Mouse (Mus musculus): ENCODE measurements around the gene Cd69.

Gene Cd69

GRCm38 (mm10) chr6:129275220-129275619 is at the start of gene Cd69:
Cd69 (minus strand) TSS chr6:129275436.
- DNase-seq (ENCODE audit: low read depth), result peak; percentile 94

GRCm38 (mm10) chr6:129319331-129319730 is 44.1 kb upstream of the Cd69 start:
- DNase-seq (ENCODE audit: low read depth), result no peak

- peak; percentile 53 for DNase-seq (ENCODE audit: low read depth)
Observed at GRCm38 (mm10) chr6:129318395-129318794, 43.2 kb upstream of the Cd69 start.

GRCm38 (mm10) chr6:129316463-129316862 is 41.2 kb upstream of the Cd69 start:
- peak; percentile 8 for DNase-seq (ENCODE audit: low read depth)

- DNase-seq (ENCODE audit: low read depth), result peak; percentile 69
Observed at GRCm38 (mm10) chr6:129315698-129316097, 40.5 kb upstream of the Cd69 start.

- no peak for DNase-seq (ENCODE audit: low read depth)
Observed at GRCm38 (mm10) chr6:129314655-129315168, 39.5 kb upstream of the Cd69 start.

- DNase-seq (ENCODE audit: low read depth), result no peak
Observed at GRCm38 (mm10) chr6:129312499-129312898, 37.3 kb upstream of the Cd69 start.

- DNase-seq (ENCODE audit: low read depth), result no peak
Observed at GRCm38 (mm10) chr6:129304180-129304579, 28.9 kb upstream of the Cd69 start.

GRCm38 (mm10) chr6:129288708-129289107 is 13.5 kb upstream of the Cd69 start:
- peak; percentile 61 for DNase-seq (ENCODE audit: low read depth)

- DNase-seq (ENCODE audit: low read depth), result peak; percentile 98
Observed at GRCm38 (mm10) chr6:129284384-129285104, 9.3 kb upstream of the Cd69 start.

GRCm38 (mm10) chr6:129283271-129283670 is 8.0 kb upstream of the Cd69 start:
- DNase-seq (ENCODE audit: low read depth), result no peak

- no peak for DNase-seq (ENCODE audit: low read depth)
Observed at GRCm38 (mm10) chr6:129276483-129276882, 1.2 kb upstream of the Cd69 start.

- peak; percentile 79 for DNase-seq (ENCODE audit: low read depth)
Observed at GRCm38 (mm10) chr6:129275624-129276203, 478 bp upstream of the Cd69 start.

- no peak for DNase-seq (ENCODE audit: low read depth)
Observed at GRCm38 (mm10) chr6:129274476-129274875, 760 bp downstream of the Cd69 start.

- peak; percentile 74 for DNase-seq (ENCODE audit: low read depth)
Observed at GRCm38 (mm10) chr6:129273662-129274061, 1.6 kb downstream of the Cd69 start.

GRCm38 (mm10) chr6:129266438-129267022 is 8.7 kb downstream of the Cd69 start:
- DNase-seq (ENCODE audit: low read depth), result no peak

GRCm38 (mm10) chr6:129265821-129266220 is 9.4 kb downstream of the Cd69 start:
- DNase-seq (ENCODE audit: low read depth), result peak; percentile 55

- DNase-seq (ENCODE audit: low read depth), result peak; percentile 67
Observed at GRCm38 (mm10) chr6:129260940-129261339, 14.3 kb downstream of the Cd69 start.

- peak; percentile 74 for DNase-seq (ENCODE audit: low read depth)
Observed at GRCm38 (mm10) chr6:129260034-129260433, 15.2 kb downstream of the Cd69 start.

GRCm38 (mm10) chr6:129256018-129256417 is 19.2 kb downstream of the Cd69 start:
- peak; percentile 89 for DNase-seq (ENCODE audit: low read depth)

- DNase-seq (ENCODE audit: low read depth), result peak; percentile 90
Observed at GRCm38 (mm10) chr6:129254949-129255602, 20.2 kb downstream of the Cd69 start.

GRCm38 (mm10) chr6:129254314-129254713 is 20.9 kb downstream of the Cd69 start:
- no peak for DNase-seq (ENCODE audit: low read depth)

GRCm38 (mm10) chr6:129248243-129248642 is 27.0 kb downstream of the Cd69 start:
- peak; percentile 72 for DNase-seq (ENCODE audit: low read depth)
